Mouse (Mus musculus) MEL (cell line): ENCODE data around the gene Dedd. TPM values are rescaled to one million over a fixed set of nuclear protein-coding genes. Genes with fewer than 3 reads are reported as not detected.
A peak's percentile ranks its signal among the peaks of the same experiment; 100 is the strongest.

Source experiments
- DNase-seq: peaks from one replicate; pipeline ENCODE4 v3.0.0; 2011; ENCODE audit warnings: low read depth, low spot score
- H3K27ac ChIP-seq: 2 replicates; pipeline ENCODE4 v1.5.1; 2012; ENCODE audit warnings: low read depth, mild to moderate bottlenecking, control low read depth, low read length, moderate library complexity; ENCODE audit not compliant: control insufficient read depth
- H3K27me3 ChIP-seq, 2 experiments: fragments of 150-350 bp in 1 of 2; sonication (generic) in 1 of 2; 2 replicates each; pipeline ENCODE4 v1.6.1; 2012; ENCODE audit warnings: low read length in 2 of 2, mild to moderate bottlenecking in 2 of 2, improper control_type of control experiment in 1 of 2, moderate library complexity in 1 of 2; ENCODE audit not compliant: insufficient read depth in 2 of 2, control insufficient read depth in 1 of 2
- H3K36me3 ChIP-seq, 2 experiments: 2 replicates each; pipeline ENCODE4 v1.6.1; 2012 to 2014; ENCODE audit warnings: low read length in 2 of 2, improper control_type of control experiment in 1 of 2, inconsistent platforms in 1 of 2, mild to moderate bottlenecking in 1 of 2; ENCODE audit not compliant: insufficient read depth in 2 of 2, control insufficient read depth in 1 of 2
- H3K4me1 ChIP-seq, 2 experiments: fragments of 150-350 bp in 1 of 2; sonication (generic) in 1 of 2; 2 replicates each; pipeline ENCODE4 v1.6.1; 2012; ENCODE audit warnings: low read length in 2 of 2, improper control_type of control experiment in 1 of 2, mild to moderate bottlenecking in 1 of 2; ENCODE audit not compliant: insufficient read depth in 2 of 2, control insufficient read depth in 1 of 2
- H3K4me3 ChIP-seq, 2 experiments: fragments of 150-350 bp in 1 of 2; sonication (generic) in 1 of 2; 2 replicates each; pipeline ENCODE4 v1.5.1; 2012; ENCODE audit warnings: low read depth in 2 of 2, low read length in 2 of 2, mild to moderate bottlenecking in 2 of 2, moderate library complexity in 2 of 2, control low read depth in 1 of 2, improper control_type of control experiment in 1 of 2; ENCODE audit not compliant: control insufficient read depth in 1 of 2, insufficient read depth in 1 of 2
- H3K79me2 ChIP-seq: 2 replicates; pipeline ENCODE4 v1.6.1; 2012; ENCODE audit warnings: mild to moderate bottlenecking, low read length, moderate library complexity; ENCODE audit not compliant: control insufficient read depth, poor library complexity, insufficient read depth
- H3K9ac ChIP-seq: 2 replicates; pipeline ENCODE4 v1.6.1; 2012; ENCODE audit warnings: low read depth, mild to moderate bottlenecking, control low read depth, low read length, moderate library complexity; ENCODE audit not compliant: control insufficient read depth, poor library complexity, severe bottlenecking
- H3K9me3 ChIP-seq: fragments of 150-350 bp; sonication (generic); replicated peaks from 2 replicates; pipeline ENCODE4 v1.6.1; 2012; ENCODE audit warnings: mild to moderate bottlenecking, low read length, improper control_type of control experiment, moderate library complexity; ENCODE audit not compliant: insufficient read depth
- BHLHE40 ChIP-seq: IDR thresholded peaks from 2 replicates; pipeline ENCODE4 v1.6.1; 2012; ENCODE audit warnings: low read depth, mild to moderate bottlenecking, inconsistent platforms, low read length, improper control_type of control experiment, borderline replicate concordance
- CHD1 ChIP-seq: IDR thresholded peaks from 2 replicates; pipeline ENCODE4 v1.6.1; 2012; ENCODE audit warnings: low read depth, mild to moderate bottlenecking, inconsistent platforms, low read length, improper control_type of control experiment
- CHD2 ChIP-seq: IDR thresholded peaks from 2 replicates; pipeline ENCODE4 v1.6.1; 2011; ENCODE audit warnings: low read length, improper control_type of control experiment
- CTCF ChIP-seq, 3 experiments: IDR thresholded peaks in 2 of 3; conservative IDR thresholded peaks in 1 of 3; 2 replicates each; pipeline ENCODE4 v1.5.1; 2011 to 2012; ENCODE audit warnings: low read length in 3 of 3, low read depth in 2 of 3, mild to moderate bottlenecking in 2 of 3, improper control_type of control experiment in 1 of 3, inconsistent platforms in 1 of 3, mixed read lengths in 1 of 3, moderate library complexity in 1 of 3; ENCODE audit not compliant: control insufficient read depth in 1 of 3, insufficient read depth in 1 of 3, poor library complexity in 1 of 3, severe bottlenecking in 1 of 3
- E2F4 ChIP-seq: IDR thresholded peaks from 2 replicates; pipeline ENCODE4 v1.6.1; 2011; ENCODE audit warnings: low read depth, low read length, improper control_type of control experiment, borderline replicate concordance
- ELF1 ChIP-seq: IDR thresholded peaks from 2 replicates; pipeline ENCODE4 v1.6.1; 2014; ENCODE audit warnings: low read depth, mild to moderate bottlenecking, inconsistent platforms, low read length, improper control_type of control experiment, moderate library complexity
- EP300 ChIP-seq, 2 experiments: IDR thresholded peaks; 2 replicates each; pipeline ENCODE4 v1.6.1; 2011; ENCODE audit warnings: improper control_type of control experiment in 2 of 2, low read length in 2 of 2, low read depth in 1 of 2, mild to moderate bottlenecking in 1 of 2
- ETS1 ChIP-seq: IDR thresholded peaks from 2 replicates; pipeline ENCODE4 v1.6.1; 2012; ENCODE audit warnings: low read depth, mild to moderate bottlenecking, inconsistent platforms, low read length, improper control_type of control experiment, moderate library complexity
- GABPA ChIP-seq: IDR thresholded peaks from 2 replicates; pipeline ENCODE4 v1.6.1; 2012; ENCODE audit warnings: low read depth, mild to moderate bottlenecking, inconsistent platforms, low read length, improper control_type of control experiment, moderate library complexity
- GATA1 ChIP-seq: IDR thresholded peaks from 2 replicates; pipeline ENCODE4 v1.6.1; 2011; ENCODE audit warnings: low read depth, low read length, improper control_type of control experiment
- HCFC1 ChIP-seq: IDR thresholded peaks from 2 replicates; pipeline ENCODE4 v1.6.1; 2012; ENCODE audit warnings: low read depth, mild to moderate bottlenecking, inconsistent platforms, low read length, improper control_type of control experiment, moderate library complexity
- JUND ChIP-seq: IDR thresholded peaks from 2 replicates; pipeline ENCODE4 v1.6.1; 2011; ENCODE audit warnings: low read depth, mild to moderate bottlenecking, improper control_type of control experiment, low read length
- KAT2A ChIP-seq: conservative IDR thresholded peaks from 2 replicates; pipeline ENCODE4 v1.6.1; 2012; ENCODE audit warnings: low read depth, low read length, improper control_type of control experiment, inconsistent platforms
- MAFK ChIP-seq: IDR thresholded peaks from 2 replicates; pipeline ENCODE4 v1.6.1; 2011; ENCODE audit warnings: low read depth, mild to moderate bottlenecking, low read length, improper control_type of control experiment, borderline replicate concordance
- MAX ChIP-seq: IDR thresholded peaks from 2 replicates; pipeline ENCODE4 v1.6.1; 2011; ENCODE audit warnings: low read length, improper control_type of control experiment
- MAZ ChIP-seq: IDR thresholded peaks from 2 replicates; pipeline ENCODE4 v1.6.1; 2012; ENCODE audit warnings: low read depth, mild to moderate bottlenecking, inconsistent platforms, low read length, improper control_type of control experiment
- MXI1 ChIP-seq: IDR thresholded peaks from 2 replicates; pipeline ENCODE4 v1.6.1; 2011; ENCODE audit warnings: mild to moderate bottlenecking, low read depth, low read length, improper control_type of control experiment
- MYB ChIP-seq: IDR thresholded peaks from 2 replicates; pipeline ENCODE4 v1.6.1; 2011; ENCODE audit warnings: mild to moderate bottlenecking, low read depth, low read length, improper control_type of control experiment
- MYC ChIP-seq: IDR thresholded peaks from 2 replicates; pipeline ENCODE4 v1.6.1; 2011; ENCODE audit warnings: low read depth, mild to moderate bottlenecking, low read length, improper control_type of control experiment, moderate library complexity
- NELFE ChIP-seq: IDR thresholded peaks from 2 replicates; pipeline ENCODE4 v1.6.1; 2011; ENCODE audit warnings: low read depth, low read length, improper control_type of control experiment
- NRF1 ChIP-seq: IDR thresholded peaks from 2 replicates; pipeline ENCODE4 v1.6.1; 2014; ENCODE audit warnings: low read depth, mild to moderate bottlenecking, inconsistent platforms, low read length, improper control_type of control experiment, moderate library complexity; ENCODE audit not compliant: poor library complexity, insufficient read depth, severe bottlenecking
- POLR2A ChIP-seq, 2 experiments: IDR thresholded peaks; 2 replicates each; pipeline ENCODE4 v1.6.1; 2011 to 2012; ENCODE audit warnings: low read length in 2 of 2, mild to moderate bottlenecking in 2 of 2, control low read depth in 1 of 2, improper control_type of control experiment in 1 of 2, low read depth in 1 of 2, moderate library complexity in 1 of 2; ENCODE audit not compliant: control insufficient read depth in 1 of 2, insufficient read depth in 1 of 2, poor library complexity in 1 of 2
- POLR2AphosphoS2 ChIP-seq: IDR thresholded peaks from 2 replicates; pipeline ENCODE4 v1.6.1; 2011; ENCODE audit warnings: low read length, improper control_type of control experiment
- POLR2AphosphoS5 ChIP-seq: IDR thresholded peaks from 2 replicates; pipeline ENCODE4 v1.6.1; 2012; ENCODE audit warnings: low read depth, borderline replicate concordance, mild to moderate bottlenecking, inconsistent platforms, low read length, moderate library complexity, mixed read lengths
- RAD21 ChIP-seq: IDR thresholded peaks from 2 replicates; pipeline ENCODE4 v1.6.1; 2011; ENCODE audit warnings: mild to moderate bottlenecking, low read depth, low read length, improper control_type of control experiment
- RCOR1 ChIP-seq: IDR thresholded peaks from 2 replicates; pipeline ENCODE4 v1.6.1; 2012; ENCODE audit warnings: low read depth, mild to moderate bottlenecking, inconsistent platforms, low read length, improper control_type of control experiment
- SIN3A ChIP-seq: IDR thresholded peaks from 2 replicates; pipeline ENCODE4 v1.6.1; 2012; ENCODE audit warnings: low read length, improper control_type of control experiment, inconsistent platforms
- SMC3 ChIP-seq: IDR thresholded peaks from 2 replicates; pipeline ENCODE4 v1.6.1; 2011; ENCODE audit warnings: low read depth, low read length, improper control_type of control experiment
- TAL1 ChIP-seq: IDR thresholded peaks from 2 replicates; pipeline ENCODE4 v1.6.1; 2012; ENCODE audit warnings: mild to moderate bottlenecking, inconsistent platforms, low read length, moderate library complexity, mixed read lengths
- TBP ChIP-seq: IDR thresholded peaks from 2 replicates; pipeline ENCODE4 v1.8.0; 2011; ENCODE audit warnings: low read depth, low read length, improper control_type of control experiment
- TCF12 ChIP-seq: IDR thresholded peaks from 2 replicates; pipeline ENCODE4 v1.6.1; 2014; ENCODE audit warnings: low read depth, mild to moderate bottlenecking, inconsistent platforms, low read length, improper control_type of control experiment, moderate library complexity
- UBTF ChIP-seq: IDR thresholded peaks from 2 replicates; pipeline ENCODE4 v1.6.1; 2012; ENCODE audit warnings: low read depth, mild to moderate bottlenecking, inconsistent platforms, low read length, improper control_type of control experiment, moderate library complexity, borderline replicate concordance; ENCODE audit not compliant: insufficient read depth
- USF1 ChIP-seq: IDR thresholded peaks from 2 replicates; pipeline ENCODE4 v1.6.1; 2014; ENCODE audit warnings: low read depth, mild to moderate bottlenecking, inconsistent platforms, low read length, improper control_type of control experiment, moderate library complexity
- USF2 ChIP-seq, 2 experiments: IDR thresholded peaks; 2 replicates each; pipeline ENCODE4 v1.6.1; 2011 to 2012; ENCODE audit warnings: improper control_type of control experiment in 2 of 2, low read length in 2 of 2, borderline replicate concordance in 1 of 2, inconsistent platforms in 1 of 2, low read depth in 1 of 2, mild to moderate bottlenecking in 1 of 2; ENCODE audit not compliant: insufficient read depth in 1 of 2
- ZC3H11A ChIP-seq: IDR thresholded peaks from 2 replicates; pipeline ENCODE4 v1.6.1; 2012; ENCODE audit warnings: low read depth, mild to moderate bottlenecking, inconsistent platforms, low read length, improper control_type of control experiment
- ZKSCAN1 ChIP-seq: IDR thresholded peaks from 2 replicates; pipeline ENCODE4 v1.6.1; 2012; ENCODE audit warnings: low read depth, mild to moderate bottlenecking, inconsistent platforms, low read length, improper control_type of control experiment, moderate library complexity
- ZMIZ1 ChIP-seq: IDR thresholded peaks from 2 replicates; pipeline ENCODE4 v1.6.1; 2012; ENCODE audit warnings: low read depth, mild to moderate bottlenecking, inconsistent platforms, low read length, improper control_type of control experiment, moderate library complexity
- ZNF384 ChIP-seq: IDR thresholded peaks from 2 replicates; pipeline ENCODE4 v1.6.1; 2012; ENCODE audit warnings: low read depth, mild to moderate bottlenecking, inconsistent platforms, low read length, improper control_type of control experiment
- polyA plus RNA-seq, 2 experiments: library from polyadenylated mRNA; stranded (reverse) in 1 of 2; unstranded in 1 of 2; fragments of >175 nt in 1 of 2; fragments of >200 nt in 1 of 2; gene quantifications; 2 replicates each; pipeline versions ENCODE4 v1.2.1 to v1.2.4; 2012; ENCODE audit warnings: low replicate concordance in 2 of 2, low read depth in 1 of 2; ENCODE audit not compliant: insufficient read length in 2 of 2, insufficient read depth in 1 of 2, missing spikeins in 1 of 2
- total RNA-seq: library from RNA; depleted of rRNA; stranded (reverse); fragments of 300-350 nt; gene quantifications from 2 replicates; pipeline ENCODE4 v1.2.3, GENCODE M21; 2012

The Dedd gene
- total and polyA plus RNA-seq, 3 experiments, result 28.7 to 44.9 TPM; not detected in 1

GRCm38 (mm10) chr1:171281528-171281923 is 47.4 kb upstream of the Dedd start:
- peaks cover 0 to 10% of the 10 kb centered on the region in 2 experiments; a peak in 1 of 4 replicates for H3K4me1 ChIP-seq
- H3K9ac ChIP-seq, result peak overlapping the region; percentile 85
- peak overlapping the region; percentile 93 for H3K27ac ChIP-seq
- H3K4me3 ChIP-seq, result peak overlapping the region; percentile 62 to 80
- H3K79me2 ChIP-seq, result peaks cover 5% of the 10 kb centered on the region; the same call in 1 of the 2 replicates
- H3K36me3 ChIP-seq, result peaks cover 0 to 7% of the 10 kb centered on the region in 2 experiments; a peak in 3 of 4 replicates
- DNase-seq, result peak; percentile 89
- no peaks in the 10 kb centered on the region for H3K27me3 ChIP-seq
- H3K9me3 ChIP-seq, result no peaks in the 10 kb centered on the region
- TF ChIP-seq RCOR1 (0 out of 2 replicates have a peak, but pooled peaks have one; percentile 27), KAT2A (no peak), TCF12 (no peak), POLR2AphosphoS5 (no peak), NELFE (peak; percentile 11; the same call in 1 of the 2 replicates), ZC3H11A (0 out of 2 replicates have a peak, but pooled peaks have one; percentile 43), CHD2 (no peak), EP300 (IDR thresholded peaks at IDR 0.05; ENCODE audit: low read depth in 1 of 2, low read length in 2 of 2) (0 out of 4 replicates have a peak, but pooled peaks of 1 of the 2 experiments have one; percentile 24), GABPA (no peak), MAX (no peak), RAD21 (peak; percentile 57), ZMIZ1 (0 out of 2 replicates have a peak, but pooled peaks have one; percentile 44), NRF1 (no peak; the same call in 1 of the 2 replicates), GATA1 (no peak), ZKSCAN1 (no peak), MYC (no peak), MYB (no peak), MXI1 (peak; percentile 48; the same call in 1 of the 2 replicates), MAFK (no peak), TBP (no peak), CHD1 (peak; percentile 80; the same call in 1 of the 2 replicates), SIN3A (no peak), UBTF (no peak), POLR2AphosphoS2 (no peak), CTCF (IDR thresholded peaks at IDR 0.05 in 2 of 3, conservative IDR thresholded peaks at IDR 0.05 in 1 of 3; ENCODE audit: control insufficient read depth in 1 of 3, insufficient read depth in 1 of 3, low read depth in 2 of 3, low read length in 3 of 3, poor library complexity in 1 of 3, severe bottlenecking in 1 of 3) (peak; percentile 69 to 86 (median 76)), MAZ (peak; percentile 37), SMC3 (peak; percentile 70), E2F4 (no peak), ETS1 (peak; percentile 52; the same call in 1 of the 2 replicates), BHLHE40 (no peak), JUND (no peak), HCFC1 (no peak; the same call in 1 of the 2 replicates), POLR2A (IDR thresholded peaks at IDR 0.05; ENCODE audit: control insufficient read depth in 1 of 2, insufficient read depth in 1 of 2, low read depth in 1 of 2, low read length in 2 of 2, poor library complexity in 1 of 2) (no peak), USF1 (no peak), ELF1 (no peak), USF2 (IDR thresholded peaks at IDR 0.05; ENCODE audit: borderline replicate concordance in 1 of 2, insufficient read depth in 1 of 2, low read depth in 1 of 2, low read length in 2 of 2) (no peak), TAL1 (no peak), ZNF384 (no peak)
